Mouse (Mus musculus): ENCODE measurements around the gene Cggbp1. TPM values are rescaled to one million over a fixed set of nuclear protein-coding genes. Genes with fewer than 3 reads are reported as not detected.
A peak's percentile ranks its signal among the peaks of the same experiment; 100 is the strongest.
"Not testable (repeated sequence)": the region's sequence is repeated elsewhere in the genome, so short reads cannot be mapped to it uniquely, and the experiment has no call there.

Cggbp1 gene
- polyA plus RNA-seq, 1 experiment from 2014 or later: 47.2 TPM

DNA sequence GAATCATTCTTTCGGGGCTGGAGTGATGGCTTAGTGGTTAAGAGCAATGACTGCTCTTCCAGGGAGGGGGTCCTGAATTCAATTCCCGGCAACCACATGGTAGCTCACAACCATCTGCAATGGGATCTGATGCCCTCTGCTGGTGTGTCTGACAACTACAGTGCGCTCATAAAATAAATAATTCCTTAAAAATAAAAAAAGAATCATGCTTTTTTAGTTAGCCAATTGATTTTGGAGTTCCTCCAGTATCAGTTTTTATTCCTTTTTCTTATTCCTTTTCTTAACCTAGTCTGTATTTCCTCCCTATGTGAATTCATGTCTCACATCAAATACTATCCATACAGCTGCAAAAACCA is 9.4 kb upstream of the Cggbp1 start:
- 96% methylated on average over 3 of the region's 3 CpGs for WGBS
- Histone ChIP-seq H3K4me3 (ENCODE audit: low read length) (no peak overlapping the region), H3K27ac (ENCODE audit: low read length) (no peak overlapping the region), H3K9ac (ENCODE audit: low read depth, low read length) (no peak overlapping the region), H3K9me3 (ENCODE audit: control insufficient read depth, low read length) (no peaks in the 10 kb centered on the region), H3K4me1 (ENCODE audit: control insufficient read depth, insufficient read depth, low read length) (no peaks in the 10 kb centered on the region), H3K27me3 (replicated peaks; ENCODE audit: control insufficient read depth, insufficient read depth, low read length) (no peaks in the 10 kb centered on the region), H3K36me3 (ENCODE audit: control insufficient read depth, insufficient read depth, low read length) (no peaks in the 10 kb centered on the region), H3K4me2 (ENCODE audit: low read depth, low read length) (no peak overlapping the region)
- no peak for ATAC-seq

DNA sequence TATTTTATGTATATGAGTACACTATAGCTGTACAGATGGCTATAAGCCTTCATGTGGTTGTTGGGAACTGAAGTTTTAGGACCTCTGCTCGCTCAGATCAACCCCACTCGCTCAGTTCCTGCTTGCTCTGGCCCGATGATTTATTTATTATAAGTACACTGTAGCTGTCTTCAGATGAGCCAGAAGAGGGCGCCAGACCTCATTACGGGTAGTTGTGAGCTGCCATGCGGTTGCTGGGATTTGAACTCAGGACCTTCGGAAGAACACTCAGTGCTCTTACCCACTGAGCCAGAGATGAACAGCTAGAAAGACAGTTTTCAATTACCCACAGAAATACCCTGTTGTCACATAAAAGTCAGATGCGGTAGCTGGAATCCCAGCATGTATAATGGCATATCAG is 5.8 kb upstream of the Cggbp1 start:
- H3K27me3 ChIP-seq (replicated peaks; ENCODE audit: control insufficient read depth, insufficient read depth, low read length): no peaks in the 10 kb centered on the region

DNA sequence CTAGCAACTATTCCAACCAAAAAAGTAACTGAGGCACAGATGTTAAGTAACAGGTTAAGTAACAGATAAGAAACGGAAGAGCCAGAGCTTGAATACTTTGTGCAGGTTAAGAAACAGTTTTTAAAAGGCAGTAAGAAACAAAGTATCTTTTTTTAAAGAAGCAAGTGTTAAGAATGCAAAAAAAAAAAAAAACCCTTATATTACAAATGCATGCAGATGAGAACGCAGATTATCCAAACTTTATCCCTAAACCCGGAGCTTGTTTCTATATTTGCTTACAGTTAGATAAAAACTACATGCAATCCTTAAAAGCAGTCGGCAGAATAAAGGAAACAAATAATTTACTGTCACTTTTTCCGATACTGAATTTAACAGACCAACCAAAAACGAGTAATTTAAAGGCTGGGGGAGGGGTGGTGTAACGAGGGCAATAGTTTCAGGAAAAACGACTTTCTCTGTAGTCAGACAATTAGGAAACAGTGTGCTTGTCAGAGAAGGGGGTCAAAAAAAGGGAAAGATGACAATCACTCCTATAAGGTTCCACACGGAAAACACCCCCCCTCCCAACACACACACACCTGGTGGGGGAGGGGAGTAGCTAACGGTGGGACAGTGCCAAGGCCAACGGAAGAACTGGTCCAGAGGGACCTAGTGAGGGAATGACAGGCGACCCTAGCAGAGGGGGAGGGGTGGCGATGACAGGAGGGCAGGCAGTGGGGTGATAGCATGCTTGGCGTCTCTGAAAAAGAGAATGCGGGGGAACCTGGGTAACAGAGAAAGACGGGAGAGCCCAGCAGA is 1.3 kb upstream of the Cggbp1 start:
- 2% methylated on average over 16 of the region's 16 CpGs for WGBS
- Histone ChIP-seq H3K4me1 (ENCODE audit: control insufficient read depth, insufficient read depth, low read length) (peaks cover 12% of the 10 kb centered on the region), H3K4me2 (ENCODE audit: low read depth, low read length) (peak overlapping the region; percentile 95), H3K27me3 (replicated peaks; ENCODE audit: control insufficient read depth, insufficient read depth, low read length) (no peaks in the 10 kb centered on the region), H3K36me3 (ENCODE audit: control insufficient read depth, insufficient read depth, low read length) (peaks cover 1% of the 10 kb centered on the region; the same call in 1 of the 2 replicates), H3K27ac (ENCODE audit: low read length) (peak overlapping the region; percentile 94; the same call in 1 of the 2 replicates), H3K9me3 (ENCODE audit: control insufficient read depth, low read length) (no peaks in the 10 kb centered on the region), H3K9ac (ENCODE audit: low read depth, low read length) (peak overlapping the region; percentile 91), H3K4me3 (ENCODE audit: low read length) (peak overlapping the region; percentile 97)
- ATAC-seq: no peak; the same call in 1 of the 2 replicates

More for the DNA sequence above, 5.8 kb upstream of the Cggbp1 start:
- H3K9me3 ChIP-seq (ENCODE audit: control insufficient read depth, low read length): no peaks in the 10 kb centered on the region
- no peak overlapping the region for H3K9ac ChIP-seq (ENCODE audit: low read depth, low read length)
- ATAC-seq: no peak
- H3K27ac ChIP-seq (ENCODE audit: low read length): no peak overlapping the region
- H3K4me1 ChIP-seq (ENCODE audit: control insufficient read depth, insufficient read depth, low read length): peaks cover 2% of the 10 kb centered on the region; the same call in 1 of the 2 replicates
- H3K36me3 ChIP-seq (ENCODE audit: control insufficient read depth, insufficient read depth, low read length): no peaks in the 10 kb centered on the region
- WGBS: 89% methylated on average over 8 of the region's 8 CpGs
- no peak overlapping the region for H3K4me3 ChIP-seq (ENCODE audit: low read length)
- H3K4me2 ChIP-seq (ENCODE audit: low read depth, low read length): no peak overlapping the region

DNA sequence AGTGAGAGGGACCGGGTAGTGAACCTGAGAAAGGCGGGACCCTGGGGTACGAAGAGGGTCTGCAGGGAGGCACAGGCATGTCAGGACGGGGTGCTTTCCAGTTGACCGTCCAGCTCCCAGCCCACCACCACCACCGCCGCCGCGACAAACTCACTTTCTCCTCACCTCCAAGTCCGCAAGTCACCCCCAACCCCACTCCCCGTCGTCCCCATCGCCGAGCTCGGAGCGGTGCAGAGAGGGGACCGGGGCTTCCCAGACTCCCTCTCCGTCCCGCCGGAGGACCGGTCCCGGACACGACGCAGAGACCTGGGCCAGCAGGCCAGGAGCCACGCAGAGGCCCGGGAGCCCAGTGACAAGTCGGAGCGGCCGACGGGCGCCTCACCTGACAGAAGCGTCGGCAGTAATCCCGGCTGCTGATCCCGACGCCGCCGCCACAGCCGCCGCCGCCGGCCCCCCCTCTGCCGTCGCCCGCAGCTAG is 672 bp upstream of the Cggbp1 start:
- WGBS: under 1% methylated on average over 45 of the region's 45 CpGs
- Histone ChIP-seq H3K27ac (ENCODE audit: low read length) (peak overlapping the region; percentile 94), H3K36me3 (ENCODE audit: control insufficient read depth, insufficient read depth, low read length) (peaks cover 6% of the 10 kb centered on the region; the same call in 1 of the 2 replicates), H3K4me2 (ENCODE audit: low read depth, low read length) (peak overlapping the region; percentile 95), H3K9ac (ENCODE audit: low read depth, low read length) (peak overlapping the region; percentile 91), H3K4me1 (ENCODE audit: control insufficient read depth, insufficient read depth, low read length) (peaks cover 12% of the 10 kb centered on the region), H3K9me3 (ENCODE audit: control insufficient read depth, low read length) (no peaks in the 10 kb centered on the region), H3K4me3 (ENCODE audit: low read length) (peak overlapping the region; percentile 97), H3K27me3 (replicated peaks; ENCODE audit: control insufficient read depth, insufficient read depth, low read length) (no peaks in the 10 kb centered on the region)
- peak; percentile 59 for ATAC-seq

DNA sequence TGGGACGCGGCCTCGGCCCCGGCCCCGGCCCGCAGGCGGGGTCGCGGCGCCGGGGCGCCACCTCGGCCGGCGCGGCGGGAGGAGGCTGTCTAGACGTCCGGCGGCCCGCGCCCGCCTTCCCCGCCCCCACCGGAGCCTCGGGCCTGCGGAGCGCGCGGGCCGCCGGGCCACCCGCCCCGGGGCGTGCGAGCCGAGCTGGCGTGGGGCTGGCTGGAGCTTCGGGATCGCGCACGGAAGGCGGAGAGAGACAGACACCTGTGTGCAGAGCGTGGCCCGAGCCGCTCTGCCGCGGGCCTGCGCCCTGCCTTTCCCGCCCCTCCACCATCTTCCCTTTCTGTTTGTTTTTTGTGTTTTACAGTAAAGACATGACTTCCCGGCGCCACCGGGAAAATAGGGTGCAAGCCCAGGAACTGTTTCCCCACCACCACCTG is 660 bp downstream of the Cggbp1 start:
- H3K27me3 ChIP-seq (replicated peaks; ENCODE audit: control insufficient read depth, insufficient read depth, low read length): no peaks in the 10 kb centered on the region
- 0% methylated on average over 21 of the region's 53 CpGs for WGBS
- H3K4me2 ChIP-seq (ENCODE audit: low read depth, low read length): peak overlapping the region; percentile 72
- peak; percentile 44 for ATAC-seq
- peaks cover 8% of the 10 kb centered on the region; the same call in 1 of the 2 replicates for H3K36me3 ChIP-seq (ENCODE audit: control insufficient read depth, insufficient read depth, low read length)
- H3K9ac ChIP-seq (ENCODE audit: low read depth, low read length): peak overlapping the region; percentile 80
- H3K4me1 ChIP-seq (ENCODE audit: control insufficient read depth, insufficient read depth, low read length): peaks cover 12% of the 10 kb centered on the region
- peak overlapping the region; percentile 97 for H3K4me3 ChIP-seq (ENCODE audit: low read length)
- H3K9me3 ChIP-seq (ENCODE audit: control insufficient read depth, low read length): no peaks in the 10 kb centered on the region
- H3K27ac ChIP-seq (ENCODE audit: low read length): peak overlapping the region; percentile 92

DNA sequence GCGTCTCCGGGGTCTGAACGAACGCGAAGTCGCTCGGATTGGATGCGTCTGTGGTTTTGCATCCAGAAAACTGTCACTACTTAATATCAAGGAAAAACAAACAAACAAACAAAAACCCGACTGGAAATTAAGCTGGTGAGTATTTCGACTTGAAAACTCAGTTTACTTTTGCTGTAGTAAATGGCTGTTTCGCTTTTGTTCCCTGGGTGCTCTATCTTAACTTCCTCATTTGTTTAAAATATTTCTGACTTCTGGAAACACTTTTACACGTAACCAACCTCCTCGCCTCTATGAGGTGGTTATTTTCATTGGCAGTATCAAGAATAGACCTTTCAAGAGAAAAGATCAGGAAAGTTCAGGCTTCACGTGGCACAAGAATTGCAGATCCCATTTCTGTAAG is 1.1 kb downstream of the Cggbp1 start:
- H3K36me3 ChIP-seq (ENCODE audit: control insufficient read depth, insufficient read depth, low read length): peaks cover 8% of the 10 kb centered on the region; the same call in 1 of the 2 replicates
- no peaks in the 10 kb centered on the region for H3K27me3 ChIP-seq (replicated peaks; ENCODE audit: control insufficient read depth, insufficient read depth, low read length)
- peaks cover 12% of the 10 kb centered on the region for H3K4me1 ChIP-seq (ENCODE audit: control insufficient read depth, insufficient read depth, low read length)
- WGBS: 3% methylated on average over 14 of the region's 14 CpGs
- H3K4me2 ChIP-seq (ENCODE audit: low read depth, low read length): peak overlapping the region; percentile 72
- peak overlapping the region; percentile 97 for H3K4me3 ChIP-seq (ENCODE audit: low read length)
- H3K9me3 ChIP-seq (ENCODE audit: control insufficient read depth, low read length): no peaks in the 10 kb centered on the region
- H3K27ac ChIP-seq (ENCODE audit: low read length): peak overlapping the region; percentile 92
- H3K9ac ChIP-seq (ENCODE audit: low read depth, low read length): peak overlapping the region; percentile 80
- no peak for ATAC-seq

DNA sequence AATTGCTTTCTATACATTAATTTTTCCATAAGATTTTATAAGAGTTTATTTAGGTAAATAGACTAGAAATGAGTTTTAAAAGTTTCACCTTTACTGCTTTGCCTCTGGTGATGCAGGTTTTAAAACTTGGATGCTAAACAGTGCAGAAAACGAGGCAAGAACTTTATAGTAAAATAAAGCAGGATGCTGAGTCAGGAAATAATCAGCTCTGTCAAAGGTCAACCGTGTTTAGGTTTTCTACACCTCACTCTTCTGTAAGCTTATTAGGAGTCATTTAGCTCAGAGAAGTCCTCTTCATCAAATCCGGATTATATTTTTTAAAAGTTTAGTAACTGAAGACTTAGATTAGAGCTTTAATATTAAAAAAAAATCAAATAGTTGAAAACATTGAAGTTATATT is 5.2 kb downstream of the Cggbp1 start:
- Histone ChIP-seq H3K4me2 (ENCODE audit: low read depth, low read length) (no peak overlapping the region), H3K27ac (ENCODE audit: low read length) (no peak overlapping the region), H3K9ac (ENCODE audit: low read depth, low read length) (no peak overlapping the region), H3K4me1 (ENCODE audit: control insufficient read depth, insufficient read depth, low read length) (peaks cover 10% of the 10 kb centered on the region), H3K4me3 (ENCODE audit: low read length) (no peak overlapping the region), H3K9me3 (ENCODE audit: control insufficient read depth, low read length) (no peaks in the 10 kb centered on the region), H3K36me3 (ENCODE audit: control insufficient read depth, insufficient read depth, low read length) (peaks cover 8% of the 10 kb centered on the region; the same call in 1 of the 2 replicates), H3K27me3 (replicated peaks; ENCODE audit: control insufficient read depth, insufficient read depth, low read length) (no peaks in the 10 kb centered on the region)
- ATAC-seq: no peak
- WGBS: 89% methylated on average over 3 of the region's 3 CpGs

DNA sequence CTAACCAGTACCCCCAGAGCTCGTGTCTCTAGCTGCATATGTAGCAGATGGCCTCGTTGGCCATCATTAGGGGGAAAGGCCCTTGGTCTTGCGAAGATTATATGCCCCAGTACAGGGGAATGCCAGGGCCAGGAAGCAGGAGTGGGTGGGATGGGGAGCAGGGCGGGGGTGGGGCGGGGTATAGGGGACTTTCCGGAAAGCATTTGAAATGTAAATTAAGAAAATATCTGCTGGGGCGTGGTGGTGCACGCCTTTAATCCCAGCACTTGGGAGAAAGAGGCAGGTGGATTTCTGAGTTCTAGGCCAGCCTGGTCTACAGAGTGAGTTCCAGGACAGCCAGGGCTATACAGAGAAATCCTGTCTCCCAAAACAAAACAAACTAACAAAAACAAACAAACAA is 14.0 kb downstream of the Cggbp1 start:
- 85% methylated on average over 8 of the region's 8 CpGs for WGBS

DNA sequence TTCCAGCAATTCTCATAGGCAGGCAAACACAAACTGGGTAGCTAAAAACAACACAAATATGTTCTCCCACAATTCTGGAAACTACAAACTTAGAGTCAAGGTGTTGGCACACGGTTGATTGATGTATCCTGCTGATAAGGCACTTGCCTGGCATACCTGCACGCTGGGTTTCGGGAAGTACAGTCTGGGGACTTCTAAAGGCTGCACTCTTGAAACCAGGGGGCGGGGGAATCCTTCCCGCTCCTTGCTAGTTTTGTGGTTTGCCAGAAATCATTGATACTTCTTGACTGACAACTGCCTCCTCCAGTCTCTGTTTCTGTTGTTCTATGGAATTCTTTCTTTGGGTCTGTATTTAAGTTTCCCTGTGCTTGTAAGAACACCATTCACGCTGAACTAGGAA is 16.8 kb downstream of the Cggbp1 start:
- Histone ChIP-seq H3K9ac (ENCODE audit: low read depth, low read length) (no peak overlapping the region), H3K27me3 (replicated peaks; ENCODE audit: control insufficient read depth, insufficient read depth, low read length) (no peaks in the 10 kb centered on the region), H3K27ac (ENCODE audit: low read length) (no peak overlapping the region), H3K4me3 (ENCODE audit: low read length) (no peak overlapping the region), H3K4me1 (ENCODE audit: control insufficient read depth, insufficient read depth, low read length) (no peaks in the 10 kb centered on the region), H3K4me2 (ENCODE audit: low read depth, low read length) (no peak overlapping the region), H3K9me3 (ENCODE audit: control insufficient read depth, low read length) (no peaks in the 10 kb centered on the region), H3K36me3 (ENCODE audit: control insufficient read depth, insufficient read depth, low read length) (no peaks in the 10 kb centered on the region)
- WGBS: 75% methylated on average over 6 of the region's 6 CpGs
- ATAC-seq: no peak

More for the DNA sequence above, 14.0 kb downstream of the Cggbp1 start:
- H3K9ac ChIP-seq (ENCODE audit: low read depth, low read length); H3K4me3 ChIP-seq (ENCODE audit: low read length); H3K36me3 ChIP-seq (ENCODE audit: control insufficient read depth, insufficient read depth, low read length); H3K9me3 ChIP-seq (ENCODE audit: control insufficient read depth, low read length); H3K27ac ChIP-seq (ENCODE audit: low read length); ATAC-seq; H3K4me2 ChIP-seq (ENCODE audit: low read depth, low read length); H3K4me1 ChIP-seq (ENCODE audit: control insufficient read depth, insufficient read depth, low read length); H3K27me3 ChIP-seq (replicated peaks; ENCODE audit: control insufficient read depth, insufficient read depth, low read length): not testable (repeated sequence)
